Mouse (Mus musculus) regulatory T cell (primary cell): ENCODE data around the gene Slc39a2.
"Not testable (repeated sequence)": the region's sequence is repeated elsewhere in the genome, so short reads cannot be mapped to it uniquely, and the experiment has no call there.

Experiments
- in situ Hi-C: fragments of 300-600 bp; cut with MboI, MseI; formaldehyde crosslinking; loops from one replicate; pipeline ENCODE4 v1.15.1; 2025; ENCODE audit warnings: high pct_unique_total_duplicates

The Slc39a2 gene

GRCm38 (mm10) chr14:51892191-51892939 is at the start of gene Slc39a2:
TSS of gene Slc39a2 (plus strand) at chr14:51892889.
- in situ Hi-C loops = no loop called here

DNA sequence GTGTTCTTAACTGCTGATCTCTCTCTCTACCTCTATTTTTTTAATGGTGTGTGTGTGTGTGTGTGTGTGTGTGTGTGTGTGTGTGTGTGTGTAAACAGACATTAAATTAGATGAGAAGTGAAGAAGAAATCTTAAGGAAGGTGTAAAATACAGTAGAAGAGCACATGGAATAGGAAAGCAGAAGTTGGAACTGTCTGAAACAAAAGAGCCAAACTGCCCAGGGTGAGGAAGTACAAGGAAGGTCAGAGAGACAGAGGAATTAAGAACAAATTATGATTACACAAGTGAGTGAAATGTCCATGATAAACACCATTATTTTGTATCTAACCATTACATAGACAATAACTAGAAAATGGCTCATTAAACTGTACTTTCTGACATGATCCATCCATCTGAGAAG is 48.8 kb upstream of the Slc39a2 start:
- in situ Hi-C loops = loop anchor here (5.0 kb wide), 1 partner anchor 77 kb away; no protein-coding TSS in a partner anchor

GRCm38 (mm10) chr14:51846566-51846965 is 46.1 kb upstream of the Slc39a2 start:
- in situ Hi-C loops = no loop called here

GRCm38 (mm10) chr14:51851006-51851405 is 41.7 kb upstream of the Slc39a2 start:
- in situ Hi-C loops = not testable (repeated sequence)

DNA sequence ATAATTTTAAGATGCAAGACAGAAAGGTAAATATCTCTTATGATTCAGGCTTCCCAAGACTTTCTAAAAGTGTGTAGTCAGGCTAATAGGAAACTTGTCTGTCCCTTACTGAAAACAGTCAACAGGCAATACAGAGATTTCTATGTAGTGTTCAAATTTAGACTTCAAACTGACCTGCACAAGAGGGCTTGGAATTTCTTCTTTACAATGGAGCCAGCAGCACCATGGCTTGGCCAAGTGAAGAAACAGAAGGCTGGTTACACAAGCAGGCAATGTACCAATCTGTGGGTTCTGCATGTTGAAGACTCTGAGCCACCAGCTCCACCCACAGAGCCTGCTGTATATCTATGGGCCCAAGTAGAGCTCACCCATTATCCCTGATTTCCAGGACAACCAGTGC is 39.3 kb upstream of the Slc39a2 start, which contains the start of gene Ear6:
Gene Ear6 (plus strand): TSS at position 301 of the 400 bp plus-strand sequence.
- in situ Hi-C loops = no loop called here

DNA sequence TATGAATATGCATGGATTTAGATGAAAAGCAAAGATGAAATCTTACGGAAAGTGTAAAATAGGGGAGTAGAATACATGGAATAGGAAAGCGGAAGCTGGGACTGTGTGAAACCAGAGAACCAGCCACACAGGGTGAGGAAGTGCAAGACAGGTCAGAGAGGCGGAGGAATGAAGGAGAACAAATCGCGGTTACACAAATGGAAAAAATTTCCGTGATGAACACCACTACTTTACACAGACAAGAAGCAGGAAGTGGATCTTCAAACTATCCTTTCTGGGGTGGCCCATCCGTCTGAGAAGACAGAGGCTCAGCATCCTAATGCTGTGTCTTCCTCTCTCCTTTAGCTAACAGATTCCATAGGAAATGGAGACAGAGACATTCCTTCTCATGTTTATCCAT is 37.4 kb upstream of the Slc39a2 start:
- in situ Hi-C loops = not testable (repeated sequence)

DNA sequence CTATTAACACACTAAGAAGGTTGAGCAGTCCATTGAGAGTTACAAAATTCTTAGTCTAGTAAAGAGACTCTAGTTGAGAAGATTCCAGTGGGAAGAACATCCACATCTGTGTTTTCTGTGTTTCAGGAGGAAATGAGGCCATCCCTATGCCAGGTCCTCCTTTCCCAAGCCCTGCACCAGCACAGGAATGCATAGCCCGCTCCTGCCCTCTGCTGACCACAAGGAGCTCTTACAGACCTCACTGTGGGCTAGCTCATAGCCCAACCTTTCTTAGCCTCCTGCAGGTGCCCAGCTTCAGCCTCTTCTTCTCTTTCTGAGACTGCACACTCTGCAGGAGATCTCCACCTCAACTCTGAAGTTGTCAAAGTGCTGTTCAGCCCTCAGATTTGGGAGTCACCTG is 29.1 kb upstream of the Slc39a2 start:
- in situ Hi-C loops = not testable (repeated sequence)

DNA sequence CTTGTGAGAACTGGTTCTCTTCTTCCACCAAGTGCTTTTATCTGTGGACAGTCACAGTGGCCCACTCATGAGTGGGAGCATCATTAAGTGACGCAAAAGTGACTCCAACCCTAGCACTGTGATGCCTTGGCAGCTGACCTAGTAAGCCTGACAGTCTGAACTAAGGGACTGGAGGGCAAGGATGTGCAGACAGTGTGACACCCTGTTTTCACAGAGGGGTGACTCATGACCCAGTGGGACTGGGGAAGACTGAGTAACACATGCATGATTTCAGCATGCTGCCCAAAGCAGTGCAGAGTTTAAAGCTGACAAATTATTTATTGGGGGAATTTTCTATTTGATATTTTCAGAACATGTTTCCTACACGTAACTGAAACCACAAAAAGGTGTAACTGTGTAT is 21.9 kb upstream of the Slc39a2 start:
- in situ Hi-C loops = no loop called here

DNA sequence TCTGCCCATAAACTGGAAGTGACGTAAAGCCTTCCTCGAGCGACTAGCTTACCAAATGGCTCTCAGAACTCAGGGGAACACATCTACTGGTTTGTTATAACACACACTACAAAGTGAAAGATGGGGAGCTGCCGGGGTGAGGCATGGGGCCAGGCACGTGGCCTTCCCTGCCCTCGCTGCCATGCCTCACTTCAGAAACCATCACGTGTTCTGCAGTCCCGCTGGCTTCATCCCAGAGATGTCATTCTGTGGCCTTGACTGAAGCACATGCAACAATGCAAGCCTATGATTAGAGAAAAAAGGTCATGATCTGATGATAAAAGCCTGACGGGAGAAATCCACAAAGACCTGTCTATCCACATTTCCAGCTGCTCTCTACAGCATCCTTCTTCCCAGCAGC is 20.9 kb upstream of the Slc39a2 start:
- in situ Hi-C loops = no loop called here

DNA sequence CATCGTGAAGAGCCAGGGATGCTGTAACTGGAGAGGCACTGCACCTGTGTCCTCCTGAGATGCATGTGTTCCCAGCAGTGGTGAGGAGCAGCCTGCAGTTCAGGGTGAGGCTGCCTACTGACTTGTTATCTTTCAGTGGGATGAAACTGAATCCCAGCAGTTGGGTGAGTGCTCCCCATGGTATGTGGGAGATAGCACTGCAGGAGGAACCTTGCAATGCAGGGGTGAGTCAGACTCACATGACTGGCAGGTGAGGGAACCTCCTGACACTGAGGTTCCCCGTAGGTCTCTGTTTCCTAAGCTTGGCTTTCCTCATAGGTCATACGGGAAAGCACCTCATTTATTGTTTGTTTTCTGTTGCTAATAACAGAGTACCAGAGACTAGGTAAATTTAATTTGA is 15.2 kb upstream of the Slc39a2 start:
- in situ Hi-C loops = no loop called here

DNA sequence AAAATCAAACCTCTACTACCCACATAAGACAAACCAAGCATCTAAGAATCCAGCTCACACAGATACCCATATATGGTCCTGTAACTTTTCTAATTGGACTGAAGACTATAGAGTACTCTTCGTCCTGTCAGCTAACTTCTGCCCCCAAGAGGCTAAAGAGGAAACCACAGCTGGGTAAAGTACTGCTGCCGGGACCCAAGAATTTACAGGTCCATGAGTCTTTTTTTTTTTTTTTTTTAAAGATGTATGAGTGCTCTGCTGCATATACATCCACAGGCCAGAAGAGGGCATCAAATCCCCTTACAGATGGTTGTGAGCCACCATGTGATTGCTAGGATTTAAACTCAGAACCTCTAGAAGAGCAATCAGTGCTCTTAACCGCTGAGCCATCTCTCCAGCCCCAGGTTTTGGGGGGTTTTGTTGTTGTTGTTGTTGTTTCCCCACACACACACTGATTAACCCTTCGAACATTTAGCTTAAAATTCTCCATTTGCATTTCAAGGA is 9.1 kb upstream of the Slc39a2 start:
- in situ Hi-C loops = no loop called here

- in situ Hi-C loops = no loop called here
These were observed 8.6 kb upstream of the Slc39a2 start for GRCm38 (mm10) chr14:51884031-51884544.

GRCm38 (mm10) chr14:51884598-51885331 is 7.9 kb upstream of the Slc39a2 start, which contains the start of gene Mettl17:
TSS of gene Mettl17 (plus strand) at chr14:51884842.
- in situ Hi-C loops = no loop called here

GRCm38 (mm10) chr14:51886051-51886450 is 6.6 kb upstream of the Slc39a2 start:
- in situ Hi-C loops = no loop called here

DNA sequence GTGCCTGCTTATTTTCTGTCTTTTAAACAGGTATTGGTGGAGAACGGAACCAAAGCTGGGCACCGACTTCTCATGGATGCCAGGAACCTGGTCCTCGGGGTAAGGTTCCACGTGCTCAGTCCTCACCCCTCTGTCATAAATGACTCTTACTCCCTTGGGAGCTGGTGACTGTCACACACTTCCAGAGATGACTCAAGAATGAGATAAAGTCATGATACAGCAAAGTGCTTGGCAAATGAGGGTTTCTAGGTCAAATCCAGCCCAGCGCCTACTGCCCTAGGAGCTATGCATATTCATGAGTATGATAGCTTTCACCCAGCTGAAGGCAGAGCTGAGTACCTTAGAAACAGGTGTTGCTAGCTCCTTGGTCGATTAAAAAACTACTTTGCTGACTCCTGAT is 2.9 kb upstream of the Slc39a2 start:
- in situ Hi-C loops = no loop called here

GRCm38 (mm10) chr14:51893094-51893794 is 555 bp downstream of the Slc39a2 start:
- in situ Hi-C loops = no loop called here

DNA sequence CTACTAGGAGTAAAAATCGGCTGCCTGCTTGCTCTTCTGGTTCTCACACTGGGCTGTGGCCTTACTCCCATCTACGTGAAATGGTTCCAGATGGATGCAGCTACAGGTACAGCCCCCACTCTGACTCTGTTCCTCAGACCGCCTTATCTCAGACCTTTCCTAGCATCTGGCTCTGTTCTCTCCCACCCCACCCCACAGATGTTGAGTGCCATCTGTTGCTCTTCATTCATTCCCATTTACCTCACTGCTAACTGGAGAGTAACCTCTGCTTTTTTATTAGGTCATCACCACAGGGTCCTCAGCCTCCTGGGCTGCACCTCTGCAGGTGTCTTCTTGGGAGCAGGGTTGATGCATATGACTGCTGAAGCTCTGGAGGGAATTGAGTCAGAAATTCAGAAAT is 1.1 kb downstream of the Slc39a2 start:
- in situ Hi-C loops = no loop called here

GRCm38 (mm10) chr14:51895071-51895470 is 2.4 kb downstream of the Slc39a2 start:
- in situ Hi-C loops = no loop called here

DNA sequence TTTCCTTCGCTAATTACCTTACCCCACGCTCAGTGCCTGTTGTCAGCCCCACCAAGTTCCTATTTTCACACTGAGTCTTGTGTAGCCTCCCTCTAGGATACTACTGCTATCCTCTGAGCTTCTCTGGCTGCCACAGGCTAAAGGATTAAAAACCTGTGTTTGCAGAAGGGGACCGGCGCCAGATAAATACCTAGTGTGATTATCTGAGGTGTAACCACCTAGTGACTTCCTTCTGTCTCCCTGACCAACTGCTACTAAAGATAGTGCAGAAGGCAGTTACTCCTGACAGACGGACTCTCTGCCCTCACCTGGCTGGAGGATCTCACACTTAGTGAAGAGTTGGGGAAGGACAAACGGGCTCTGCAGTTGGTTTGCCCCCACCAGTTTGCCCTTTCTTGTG is 3.3 kb downstream of the Slc39a2 start:
- in situ Hi-C loops = no loop called here

- in situ Hi-C loops = no loop called here
These were observed 4.0 kb downstream of the Slc39a2 start for GRCm38 (mm10) chr14:51896539-51897170.

DNA sequence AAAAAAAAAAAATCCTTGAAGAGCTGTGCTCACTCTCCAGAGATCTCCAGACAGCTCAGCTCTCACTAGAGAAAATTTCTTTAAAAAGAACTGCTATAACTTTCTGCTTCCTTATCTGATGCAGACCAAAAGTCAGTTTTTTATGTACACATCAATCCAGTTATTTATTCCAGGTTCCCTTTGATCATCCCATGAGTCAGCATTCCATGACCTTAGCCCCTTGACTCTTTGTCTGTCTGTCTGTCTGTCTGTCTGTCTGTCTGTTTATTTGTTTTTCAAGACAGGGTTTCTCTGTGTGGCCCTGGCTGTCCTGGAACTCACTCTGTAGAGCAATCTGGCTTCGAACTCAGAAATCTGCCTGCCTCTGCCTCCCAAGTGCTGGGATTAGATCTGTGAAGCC is 6.7 kb downstream of the Slc39a2 start:
- in situ Hi-C loops = no loop called here
